Mouse (Mus musculus) liver, embryonic 11.5 days (tissue): Measurements from ENCODE around the gene Rabggtb. TPM values are rescaled to one million over a fixed set of nuclear protein-coding genes. Genes with fewer than 3 reads are reported as not detected.

Experiments
- ATAC-seq: fragments of 200-750 bp; cut with Nextera tagmentation; replicated peaks from 2 replicates; pipeline ENCODE4 v1.8.0; 2017; ENCODE audit warnings: moderate number of reproducible peaks, mild to moderate bottlenecking, moderate TSS enrichment, moderate library complexity; ENCODE audit not compliant: low FRiP score
- DNase-seq: peaks from one replicate; pipeline ENCODE4 v3.0.0-alpha.2; 2017; ENCODE audit warnings: low spot score
- H3K27ac ChIP-seq: fragments of 300-500 bp; sonication (generic); 2 replicates; pipeline ENCODE4 v1.5.1; 2014; ENCODE audit warnings: mild to moderate bottlenecking, low read depth, low read length, control low read depth
- H3K27me3 ChIP-seq: fragments of 300-500 bp; sonication (generic); replicated peaks from 2 replicates; pipeline ENCODE4 v1.6.1; 2014; ENCODE audit warnings: low read length, mixed read lengths; ENCODE audit not compliant: control insufficient read depth, insufficient read depth
- H3K36me3 ChIP-seq: fragments of 300-500 bp; sonication (generic); 2 replicates; pipeline ENCODE4 v1.6.1; 2014; ENCODE audit warnings: mild to moderate bottlenecking, low read length, moderate library complexity, mixed read lengths; ENCODE audit not compliant: control insufficient read depth, insufficient read depth
- H3K4me1 ChIP-seq: fragments of 300-500 bp; sonication (generic); replicated peaks from 2 replicates; pipeline ENCODE4 v1.6.1; 2014; ENCODE audit warnings: low read length, mixed read lengths; ENCODE audit not compliant: control insufficient read depth, insufficient read depth
- H3K4me2 ChIP-seq: fragments of 300-500 bp; sonication (generic); 2 replicates; pipeline ENCODE4 v1.6.1; 2014; ENCODE audit warnings: mild to moderate bottlenecking, control low read depth, moderate library complexity
- H3K4me3 ChIP-seq: fragments of 300-500 bp; sonication (generic); 2 replicates; pipeline ENCODE4 v1.5.1; 2014; ENCODE audit warnings: low read depth, low read length, control low read depth
- H3K9ac ChIP-seq: fragments of 300-500 bp; sonication (generic); 2 replicates; pipeline ENCODE4 v1.6.1; 2014; ENCODE audit warnings: low read depth, low read length, control low read depth
- H3K9me3 ChIP-seq: fragments of 300-500 bp; sonication (generic); 2 replicates; pipeline ENCODE4 v1.6.1; 2016; ENCODE audit warnings: low read length, inconsistent platforms, mixed read lengths; ENCODE audit not compliant: control insufficient read depth
- WGBS: fragments of 180-500 bp; shearing (Covaris S2); extraction: QIAGEN DNeasy Blood & Tissue Kit; methylation state at CpG from one replicate; pipeline ENCODE4 v1.1.7; 2014; 5-methylcytosine and 5-hydroxymethylcytosine counted together
- polyA plus RNA-seq: library from polyadenylated mRNA; unstranded; fragments of >200 nt; fragmentation: Nextera tagmentation; extraction: Ambion mirVana; gene quantifications from 2 replicates; pipeline ENCODE4 v1.2.1, GENCODE M21; 2014

Gene Rabggtb
- 86.9 and 95.9 TPM in 2 replicates for polyA plus RNA-seq

GRCm38 (mm10) chr3:153912546-153913509 lies at the start of gene Rabggtb:
TSS of gene Rabggtb (minus strand) at chr3:153913009.
- Histone ChIP-seq H3K36me3 (peaks cover 35% of the 10 kb centered on the region), H3K4me1 (peaks cover 35% of the 10 kb centered on the region), H3K9me3 (no peaks in the 10 kb centered on the region), H3K4me2 (peak within 1 kb of the TSS; percentile 92), H3K27ac (peak within 1 kb of the TSS; percentile 95), H3K27me3 (no peaks in the 10 kb centered on the region), H3K4me3 (peak within 1 kb of the TSS; percentile 90), H3K9ac (peak within 1 kb of the TSS; percentile 100)
- ATAC-seq (peak; percentile 92), DNase-seq (peak; percentile 94)
- under 1% methylated on average over 56 of the region's 65 CpGs for WGBS

GRCm38 (mm10) chr3:153961632-153962389 lies 49.0 kb upstream of the Rabggtb start:
- 66% methylated on average over 6 of the region's 6 CpGs for whole genome bisulfite sequencing
- Histone ChIP-seq H3K9me3 (no peaks in the 10 kb centered on the region), H3K9ac (no peak overlapping the region), H3K4me3 (no peak overlapping the region), H3K27me3 (no peaks in the 10 kb centered on the region), H3K4me1 (no peaks in the 10 kb centered on the region), H3K27ac (no peak overlapping the region), H3K4me2 (no peak overlapping the region), H3K36me3 (no peaks in the 10 kb centered on the region)
- DNase-seq (no peak), ATAC-seq (no peak)

DNA sequence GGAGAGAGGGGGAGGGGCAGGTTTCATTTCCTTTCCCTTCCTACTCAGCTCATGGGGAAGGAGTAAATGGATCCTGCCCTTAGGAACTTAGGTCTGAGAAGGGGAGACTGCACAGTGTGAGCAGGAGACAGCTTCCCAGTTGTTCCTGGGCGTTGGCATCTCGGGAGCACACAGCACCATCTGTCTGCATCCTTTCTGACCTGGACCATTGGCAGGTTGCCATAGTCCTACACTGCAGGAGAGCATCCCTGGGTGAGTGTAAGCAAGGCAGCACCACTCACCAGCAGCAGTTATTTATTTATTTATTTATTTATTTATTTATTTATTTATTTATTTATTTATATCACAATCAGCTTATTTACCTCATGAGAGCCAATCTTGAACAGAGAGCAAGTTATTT lies 48.1 kb upstream of the Rabggtb start:
- Histone ChIP-seq H3K4me3 (no peak overlapping the region), H3K9ac (no peak overlapping the region), H3K9me3 (no peaks in the 10 kb centered on the region), H3K4me2 (no peak overlapping the region), H3K4me1 (no peaks in the 10 kb centered on the region), H3K27me3 (no peaks in the 10 kb centered on the region), H3K36me3 (no peaks in the 10 kb centered on the region), H3K27ac (no peak overlapping the region)
- 0 out of 2 replicates have a peak, but pooled peaks have one; percentile 18 for ATAC-seq
- no peak for DNase-seq
- WGBS, result 84% methylated on average over 2 of the region's 2 CpGs

DNA sequence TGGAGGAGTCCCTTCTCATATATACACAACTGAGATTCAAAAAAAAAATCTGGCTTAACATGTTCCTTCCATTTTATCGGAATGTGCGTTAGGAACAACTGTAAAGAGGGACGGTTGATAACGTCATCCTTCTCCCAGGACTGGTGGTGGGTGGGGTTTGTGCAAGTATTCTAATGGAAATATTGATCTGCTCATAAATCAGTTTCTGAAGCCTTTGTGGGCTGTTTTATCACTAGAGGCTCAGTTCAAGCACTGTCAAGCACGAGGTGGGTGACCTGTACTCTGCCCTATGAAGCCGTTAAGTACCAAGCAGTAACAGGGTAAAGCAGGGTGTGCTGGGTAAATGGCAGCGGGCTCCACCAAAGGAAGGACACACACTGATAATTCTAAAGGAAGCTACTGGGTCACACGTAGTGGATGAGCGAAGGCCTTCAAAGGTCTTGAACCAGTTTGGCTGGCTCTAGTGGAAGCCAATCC lies 47.0 kb upstream of the Rabggtb start:
- H3K27me3 ChIP-seq, result no peaks in the 10 kb centered on the region
- DNase-seq (no peak), ATAC-seq (no peak)
- H3K9me3 ChIP-seq, result no peaks in the 10 kb centered on the region
- H3K36me3 ChIP-seq, result no peaks in the 10 kb centered on the region
- no peak overlapping the region for H3K4me3 ChIP-seq
- 76% methylated on average over 9 of the region's 9 CpGs for WGBS
- H3K4me1 ChIP-seq, result no peaks in the 10 kb centered on the region
- H3K9ac ChIP-seq, result no peak overlapping the region
- no peak overlapping the region for H3K4me2 ChIP-seq
- no peak overlapping the region for H3K27ac ChIP-seq

DNA sequence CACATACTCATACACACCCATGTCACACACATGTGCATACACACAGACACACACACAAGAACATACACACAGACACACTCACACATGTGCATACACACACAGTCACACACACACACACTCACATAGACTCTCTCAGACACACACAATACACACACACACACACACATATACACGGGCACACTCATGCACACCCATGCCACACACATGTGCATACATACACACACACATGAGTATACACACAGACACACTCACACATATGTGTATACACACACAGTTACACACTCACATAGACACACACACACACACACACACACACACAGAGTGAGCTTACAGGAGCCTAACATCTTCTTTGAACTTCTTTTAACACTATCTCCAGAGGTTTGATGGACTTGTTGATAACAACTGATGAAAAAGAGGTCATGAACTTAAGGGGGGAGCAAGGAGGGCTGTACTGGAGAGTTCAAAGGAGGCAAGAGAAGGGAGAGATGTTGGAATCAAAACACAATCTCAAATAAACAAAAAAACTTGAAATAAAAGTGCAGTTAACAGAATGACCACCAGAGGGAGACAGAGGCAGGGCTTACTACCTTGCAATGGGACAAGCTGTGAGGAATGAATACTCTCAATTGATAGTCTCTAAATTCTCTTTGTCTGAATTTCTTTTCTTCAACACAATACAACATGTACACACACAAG lies 46.4 kb upstream of the Rabggtb start:
- Histone ChIP-seq H3K4me2 (no peak overlapping the region), H3K27ac (no peak overlapping the region), H3K4me3 (no peak overlapping the region), H3K9me3 (no peaks in the 10 kb centered on the region), H3K9ac (no peak overlapping the region), H3K4me1 (no peaks in the 10 kb centered on the region), H3K36me3 (no peaks in the 10 kb centered on the region), H3K27me3 (no peaks in the 10 kb centered on the region)
- 0 out of 2 replicates have a peak, but pooled peaks have one; percentile 4 for ATAC-seq
- no peak for DNase-seq
- WGBS, result 83% methylated on average over 1 of the region's 1 CpGs

- Histone ChIP-seq H3K4me3 (no peak overlapping the region), H3K4me1 (no peaks in the 10 kb centered on the region), H3K4me2 (no peak overlapping the region), H3K27me3 (no peaks in the 10 kb centered on the region), H3K36me3 (no peaks in the 10 kb centered on the region), H3K27ac (no peak overlapping the region), H3K9ac (no peak overlapping the region), H3K9me3 (no peaks in the 10 kb centered on the region)
- WGBS, result 60% methylated on average over 5 of the region's 5 CpGs
- no peak for ATAC-seq
- no peak for DNase-seq
Observed at GRCm38 (mm10) chr3:153957916-153958315, 45.1 kb upstream of the Rabggtb start.

DNA sequence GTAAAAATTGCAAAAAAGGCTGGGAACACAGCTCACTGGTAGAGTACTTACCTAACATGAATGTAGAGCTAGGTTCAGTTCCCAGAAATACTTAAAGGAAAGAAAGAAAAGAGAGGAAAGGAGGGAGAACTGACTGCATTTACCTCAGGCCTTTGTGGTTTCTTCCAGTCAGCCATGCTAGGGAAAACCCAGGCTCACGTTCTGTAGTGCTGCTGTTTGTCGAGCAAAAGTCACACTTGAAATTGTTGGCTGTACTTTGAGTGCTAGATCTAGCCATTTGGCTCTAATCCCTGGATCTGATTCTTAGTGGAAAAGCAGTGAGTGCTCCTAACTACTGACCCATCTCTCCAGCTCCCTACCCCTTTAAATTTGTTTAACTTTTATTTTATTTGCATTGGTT lies 35.4 kb upstream of the Rabggtb start:
- no peak for ATAC-seq
- H3K4me2 ChIP-seq, result no peak overlapping the region
- H3K4me3 ChIP-seq, result no peak overlapping the region
- DNase-seq, result no peak
- 59% methylated on average over 2 of the region's 2 CpGs for WGBS
- H3K9me3 ChIP-seq, result no peaks in the 10 kb centered on the region
- H3K27ac ChIP-seq, result no peak overlapping the region
- H3K36me3 ChIP-seq, result no peaks in the 10 kb centered on the region
- H3K9ac ChIP-seq, result no peak overlapping the region
- no peaks in the 10 kb centered on the region for H3K27me3 ChIP-seq
- peaks cover 3% of the 10 kb centered on the region for H3K4me1 ChIP-seq

- Histone ChIP-seq H3K4me1 (peaks cover 11% of the 10 kb centered on the region), H3K4me3 (no peak overlapping the region), H3K9ac (no peak overlapping the region), H3K4me2 (no peak overlapping the region), H3K36me3 (no peaks in the 10 kb centered on the region), H3K27ac (no peak overlapping the region), H3K27me3 (no peaks in the 10 kb centered on the region), H3K9me3 (no peaks in the 10 kb centered on the region)
- WGBS, result 69% methylated on average over 4 of the region's 4 CpGs
- no peak for DNase-seq
- no peak for ATAC-seq
Observed at GRCm38 (mm10) chr3:153947271-153947670, 34.5 kb upstream of the Rabggtb start.
